Mouse (Mus musculus): ENCODE results near the gene Ier5l. TPM values are rescaled to one million over a fixed set of nuclear protein-coding genes. Genes with fewer than 3 reads are reported as not detected.

Ier5l gene
- 0.61 and 0.75 TPM in 2 replicates for polyA plus RNA-seq (2015; fragmentation: Nextera tagmentation; extraction: Ambion mirVana)

DNA sequence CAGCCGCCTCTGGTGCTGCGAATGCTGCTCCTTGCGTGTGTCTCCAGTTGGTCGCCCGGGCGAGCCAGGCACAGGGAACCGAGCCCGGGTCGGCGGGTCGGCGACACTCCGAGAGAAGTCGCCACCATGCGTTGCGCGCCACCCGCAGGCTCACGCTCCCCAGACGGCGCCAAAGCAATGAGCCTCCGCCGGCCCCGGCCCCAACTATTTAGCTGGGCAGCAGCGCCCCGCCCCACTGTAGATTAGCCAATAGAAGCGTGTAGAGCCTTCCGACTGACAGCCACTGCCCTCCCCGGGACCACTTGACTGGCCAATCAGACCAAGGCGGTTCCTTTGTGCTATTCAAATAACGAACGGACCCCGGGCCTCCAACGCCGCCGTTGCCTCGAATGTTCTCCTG lies at the start of gene Ier5l:
Ier5l (minus strand) TSS at position 181 of the 400 bp plus-strand sequence.
- H3K36me3 ChIP-seq (ENCODE audit: control insufficient read depth, insufficient read depth, low read length), result no peaks in the 10 kb centered on the region
- H3K9ac ChIP-seq (ENCODE audit: low read depth, low read length), result peak within 1 kb of the TSS; percentile 95
- H3K27ac ChIP-seq (ENCODE audit: low read length), result peak within 1 kb of the TSS; percentile 98
- no peaks in the 10 kb centered on the region for H3K27me3 ChIP-seq (replicated peaks; ENCODE audit: control insufficient read depth, insufficient read depth, low read length)
- H3K4me3 ChIP-seq (ENCODE audit: low read length), result peak within 1 kb of the TSS; percentile 88
- H3K4me1 ChIP-seq (ENCODE audit: control insufficient read depth, insufficient read depth, low read length), result peaks cover 9% of the 10 kb centered on the region; the same call in 1 of the 2 replicates
- H3K4me2 ChIP-seq (ENCODE audit: low read depth, low read length), result peak within 1 kb of the TSS; percentile 100
- 0% methylated on average over 37 of the region's 37 CpGs for WGBS
- ATAC-seq, result peak; percentile 90
- no peaks in the 10 kb centered on the region for H3K9me3 ChIP-seq (ENCODE audit: control insufficient read depth, low read length)

DNA sequence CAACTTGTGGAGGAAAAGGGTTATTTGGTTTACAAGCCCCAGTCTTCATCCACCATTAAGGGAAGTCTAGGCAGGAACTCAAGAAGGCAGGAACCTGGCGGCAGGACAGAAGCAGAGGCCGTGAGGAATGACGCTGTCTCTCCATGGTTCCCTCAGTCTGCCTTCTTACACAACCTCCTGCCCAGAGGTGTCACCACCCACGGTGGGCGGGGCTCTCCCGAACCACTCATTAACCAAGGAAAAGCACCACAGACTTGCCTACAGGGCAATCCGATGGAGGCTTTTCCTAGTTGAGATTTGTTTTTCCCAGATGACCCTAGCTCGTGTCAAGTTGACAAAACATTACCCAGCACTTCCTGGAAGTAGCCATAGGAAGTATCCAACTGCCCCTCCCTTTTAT lies 49.7 kb upstream of the Ier5l start:
- peak; percentile 67; the same call in 1 of the 2 replicates for ATAC-seq

DNA sequence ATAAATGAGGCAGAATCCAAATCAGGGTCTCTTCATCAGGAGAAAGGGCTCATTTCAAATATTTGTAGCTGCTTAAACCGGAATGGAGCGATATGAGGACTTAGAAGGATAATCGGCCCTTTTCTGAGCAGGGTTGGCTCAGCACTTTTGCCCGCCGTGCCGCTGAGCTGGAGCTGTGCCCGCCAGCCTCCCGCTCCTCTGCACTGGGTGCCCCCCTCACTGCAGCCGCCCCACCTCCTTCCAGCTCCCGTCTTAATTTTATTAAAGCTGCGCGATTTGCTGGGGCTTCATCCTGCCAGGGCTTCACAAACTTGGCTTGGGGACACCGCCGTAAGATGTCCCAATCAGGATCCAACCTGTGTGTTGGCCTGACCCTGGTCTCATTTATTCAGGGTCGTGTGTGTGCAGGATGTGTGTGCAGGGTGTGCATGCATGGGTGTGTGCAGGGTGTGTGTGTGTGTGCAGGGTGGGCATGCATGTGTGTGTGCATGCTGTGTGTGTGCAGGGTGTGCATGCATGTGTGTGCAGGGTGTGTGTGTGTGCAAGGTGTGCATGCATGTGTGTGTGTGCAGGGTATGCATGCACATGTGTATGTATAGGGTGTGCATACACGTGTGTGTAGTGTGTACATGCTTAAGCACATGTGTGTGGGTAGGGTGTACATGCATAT lies 36.8 kb upstream of the Ier5l start:
- H3K27me3 ChIP-seq (replicated peaks; ENCODE audit: control insufficient read depth, insufficient read depth, low read length), result no peaks in the 10 kb centered on the region; the same call in 1 of the 2 replicates
- H3K27ac ChIP-seq (ENCODE audit: low read length), result no peak overlapping the region
- 64% methylated on average over 16 of the region's 16 CpGs for WGBS
- H3K4me1 ChIP-seq (ENCODE audit: control insufficient read depth, insufficient read depth, low read length), result peaks cover 4% of the 10 kb centered on the region; the same call in 1 of the 2 replicates
- ATAC-seq, result no peak
- H3K9ac ChIP-seq (ENCODE audit: low read depth, low read length), result no peak overlapping the region
- H3K4me3 ChIP-seq (ENCODE audit: low read length), result no peak overlapping the region
- no peak overlapping the region for H3K4me2 ChIP-seq (ENCODE audit: low read depth, low read length)
- peaks cover 2% of the 10 kb centered on the region; the same call in 1 of the 2 replicates for H3K9me3 ChIP-seq (ENCODE audit: control insufficient read depth, low read length)
- no peaks in the 10 kb centered on the region for H3K36me3 ChIP-seq (ENCODE audit: control insufficient read depth, insufficient read depth, low read length)

More for the DNA sequence above, 49.7 kb upstream of the Ier5l start:
- WGBS, result 61% methylated on average over 8 of the region's 8 CpGs
- Histone ChIP-seq H3K27me3 (replicated peaks; ENCODE audit: control insufficient read depth, insufficient read depth, low read length) (no peaks in the 10 kb centered on the region), H3K4me3 (ENCODE audit: low read length) (no peak overlapping the region), H3K36me3 (ENCODE audit: control insufficient read depth, insufficient read depth, low read length) (no peaks in the 10 kb centered on the region), H3K9ac (ENCODE audit: low read depth, low read length) (no peak overlapping the region), H3K4me1 (ENCODE audit: control insufficient read depth, insufficient read depth, low read length) (no peaks in the 10 kb centered on the region), H3K9me3 (ENCODE audit: control insufficient read depth, low read length) (no peaks in the 10 kb centered on the region), H3K4me2 (ENCODE audit: low read depth, low read length) (no peak overlapping the region), H3K27ac (ENCODE audit: low read length) (no peak overlapping the region)

DNA sequence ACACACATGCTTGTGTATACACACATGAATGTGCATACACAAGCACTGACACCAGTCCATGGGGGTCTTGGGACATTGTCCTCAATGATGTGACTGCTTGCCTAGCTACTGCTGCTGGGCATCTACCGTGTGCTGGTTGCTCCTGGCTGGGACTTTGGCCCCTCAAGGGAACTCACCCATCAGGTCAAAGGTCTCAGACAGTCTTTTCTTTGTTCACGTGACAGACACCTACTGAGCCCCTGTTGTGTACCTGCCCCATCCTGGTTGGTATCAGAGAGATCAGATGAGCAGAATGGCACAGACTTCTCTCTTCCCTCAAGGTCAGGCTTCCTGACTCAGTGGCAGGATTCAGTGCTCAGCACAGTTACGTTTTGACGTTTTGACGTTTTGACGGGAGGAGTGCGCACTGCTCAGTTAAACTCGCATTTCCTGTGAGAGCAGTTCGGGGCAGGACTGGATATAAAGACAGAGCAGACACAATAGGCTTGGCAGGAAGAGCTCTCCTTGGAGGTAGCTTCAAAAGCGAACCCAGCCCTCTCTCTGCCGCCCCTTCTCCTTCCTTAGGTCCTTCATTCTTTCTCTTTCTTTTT lies 33.2 kb upstream of the Ier5l start:
- H3K4me2 ChIP-seq (ENCODE audit: low read depth, low read length), result no peak overlapping the region
- H3K4me3 ChIP-seq (ENCODE audit: low read length), result no peak overlapping the region
- peaks cover 2% of the 10 kb centered on the region; the same call in 1 of the 2 replicates for H3K9me3 ChIP-seq (ENCODE audit: control insufficient read depth, low read length)
- H3K27me3 ChIP-seq (replicated peaks; ENCODE audit: control insufficient read depth, insufficient read depth, low read length), result no peaks in the 10 kb centered on the region; the same call in 1 of the 2 replicates
- WGBS, result 49% methylated on average over 11 of the region's 11 CpGs
- H3K4me1 ChIP-seq (ENCODE audit: control insufficient read depth, insufficient read depth, low read length), result peaks cover 10% of the 10 kb centered on the region; the same call in 1 of the 2 replicates
- no peak overlapping the region for H3K9ac ChIP-seq (ENCODE audit: low read depth, low read length)
- peak; percentile 14; the same call in 1 of the 2 replicates for ATAC-seq
- no peak overlapping the region for H3K27ac ChIP-seq (ENCODE audit: low read length)
- H3K36me3 ChIP-seq (ENCODE audit: control insufficient read depth, insufficient read depth, low read length), result no peaks in the 10 kb centered on the region

DNA sequence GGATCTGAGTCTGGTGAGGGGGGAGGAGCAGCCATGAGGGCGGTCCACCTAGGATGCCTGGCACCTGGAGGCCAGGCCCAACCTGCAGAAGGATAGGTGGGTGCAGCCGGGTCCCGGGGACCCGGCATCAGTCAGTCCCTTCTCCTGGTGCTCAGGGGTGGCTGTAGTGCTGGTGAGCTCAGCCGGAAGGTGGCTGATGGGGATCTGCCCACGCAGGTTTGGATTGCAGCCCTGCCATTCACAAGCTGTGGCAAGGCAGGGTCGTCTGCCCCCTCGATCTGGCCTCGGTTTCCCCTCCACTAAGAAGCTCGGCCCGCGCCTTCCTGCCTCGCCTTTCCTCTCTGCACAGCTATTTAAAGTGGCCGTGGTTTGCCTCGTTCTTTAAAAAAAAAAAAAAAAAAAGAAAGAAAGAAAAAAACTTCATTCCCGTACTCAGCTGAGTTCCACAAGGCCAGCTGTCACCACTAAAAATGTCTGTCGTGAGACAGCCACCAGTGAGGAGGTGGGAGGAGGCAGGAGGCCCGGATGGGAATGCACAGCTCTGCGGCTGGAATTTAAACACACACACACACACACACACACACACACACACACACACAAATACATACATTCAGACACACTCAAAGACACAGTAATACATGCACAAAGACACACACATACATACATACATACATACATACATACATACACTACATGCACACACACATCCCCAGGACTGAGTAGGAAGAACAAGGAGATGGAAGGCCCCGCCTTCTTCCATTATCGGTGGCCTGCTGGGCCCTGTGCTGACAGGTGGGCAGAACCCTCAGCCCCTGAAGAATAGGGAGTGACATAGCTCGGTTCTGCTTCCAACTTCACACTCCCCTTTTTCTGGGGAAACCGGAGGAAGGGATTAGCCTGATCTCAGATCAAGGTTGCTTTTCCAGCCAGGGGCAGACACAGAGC lies 29.9 kb upstream of the Ier5l start:
- Histone ChIP-seq H3K4me1 (ENCODE audit: control insufficient read depth, insufficient read depth, low read length) (peaks cover 10% of the 10 kb centered on the region; the same call in 1 of the 2 replicates), H3K9me3 (ENCODE audit: control insufficient read depth, low read length) (peaks cover 2% of the 10 kb centered on the region; the same call in 1 of the 2 replicates), H3K4me3 (ENCODE audit: low read length) (no peak overlapping the region), H3K27me3 (replicated peaks; ENCODE audit: control insufficient read depth, insufficient read depth, low read length) (no peaks in the 10 kb centered on the region; the same call in 1 of the 2 replicates), H3K36me3 (ENCODE audit: control insufficient read depth, insufficient read depth, low read length) (no peaks in the 10 kb centered on the region), H3K9ac (ENCODE audit: low read depth, low read length) (peak overlapping the region; percentile 48; the same call in 1 of the 2 replicates), H3K4me2 (ENCODE audit: low read depth, low read length) (no peak overlapping the region), H3K27ac (ENCODE audit: low read length) (no peak overlapping the region)
- 43% methylated on average over 23 of the region's 23 CpGs for WGBS
- ATAC-seq, result no peak

DNA sequence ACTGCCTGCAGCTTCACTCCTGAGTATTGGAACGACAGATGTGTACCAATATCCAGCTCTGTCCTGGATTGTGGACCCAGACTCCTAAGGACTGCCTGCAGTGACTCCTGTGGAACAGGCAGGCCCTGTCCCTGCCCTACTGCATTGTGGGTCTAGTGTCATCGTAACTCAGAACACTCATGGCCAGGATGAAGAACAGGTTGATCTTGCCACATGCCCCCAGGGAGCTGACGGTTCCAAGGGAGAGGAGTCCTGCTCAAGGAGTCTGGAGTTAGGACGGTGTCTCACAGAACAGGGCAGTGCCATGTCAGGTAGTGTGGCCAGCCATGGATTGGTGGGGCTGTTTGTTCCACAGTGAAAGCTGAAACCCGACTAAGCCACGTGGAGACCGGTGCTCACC lies 27.7 kb upstream of the Ier5l start:
- peaks cover 2% of the 10 kb centered on the region; the same call in 1 of the 2 replicates for H3K9me3 ChIP-seq (ENCODE audit: control insufficient read depth, low read length)
- no peak overlapping the region for H3K4me3 ChIP-seq (ENCODE audit: low read length)
- no peaks in the 10 kb centered on the region for H3K27me3 ChIP-seq (replicated peaks; ENCODE audit: control insufficient read depth, insufficient read depth, low read length)
- no peak overlapping the region for H3K27ac ChIP-seq (ENCODE audit: low read length)
- 77% methylated on average over 7 of the region's 7 CpGs for WGBS
- no peak overlapping the region for H3K4me2 ChIP-seq (ENCODE audit: low read depth, low read length)
- no peak overlapping the region for H3K9ac ChIP-seq (ENCODE audit: low read depth, low read length)
- no peaks in the 10 kb centered on the region for H3K36me3 ChIP-seq (ENCODE audit: control insufficient read depth, insufficient read depth, low read length)
- no peak for ATAC-seq
- 0 out of 2 replicates have a peak, but pooled peaks cover 6% of the 10 kb centered on the region for H3K4me1 ChIP-seq (ENCODE audit: control insufficient read depth, insufficient read depth, low read length)

DNA sequence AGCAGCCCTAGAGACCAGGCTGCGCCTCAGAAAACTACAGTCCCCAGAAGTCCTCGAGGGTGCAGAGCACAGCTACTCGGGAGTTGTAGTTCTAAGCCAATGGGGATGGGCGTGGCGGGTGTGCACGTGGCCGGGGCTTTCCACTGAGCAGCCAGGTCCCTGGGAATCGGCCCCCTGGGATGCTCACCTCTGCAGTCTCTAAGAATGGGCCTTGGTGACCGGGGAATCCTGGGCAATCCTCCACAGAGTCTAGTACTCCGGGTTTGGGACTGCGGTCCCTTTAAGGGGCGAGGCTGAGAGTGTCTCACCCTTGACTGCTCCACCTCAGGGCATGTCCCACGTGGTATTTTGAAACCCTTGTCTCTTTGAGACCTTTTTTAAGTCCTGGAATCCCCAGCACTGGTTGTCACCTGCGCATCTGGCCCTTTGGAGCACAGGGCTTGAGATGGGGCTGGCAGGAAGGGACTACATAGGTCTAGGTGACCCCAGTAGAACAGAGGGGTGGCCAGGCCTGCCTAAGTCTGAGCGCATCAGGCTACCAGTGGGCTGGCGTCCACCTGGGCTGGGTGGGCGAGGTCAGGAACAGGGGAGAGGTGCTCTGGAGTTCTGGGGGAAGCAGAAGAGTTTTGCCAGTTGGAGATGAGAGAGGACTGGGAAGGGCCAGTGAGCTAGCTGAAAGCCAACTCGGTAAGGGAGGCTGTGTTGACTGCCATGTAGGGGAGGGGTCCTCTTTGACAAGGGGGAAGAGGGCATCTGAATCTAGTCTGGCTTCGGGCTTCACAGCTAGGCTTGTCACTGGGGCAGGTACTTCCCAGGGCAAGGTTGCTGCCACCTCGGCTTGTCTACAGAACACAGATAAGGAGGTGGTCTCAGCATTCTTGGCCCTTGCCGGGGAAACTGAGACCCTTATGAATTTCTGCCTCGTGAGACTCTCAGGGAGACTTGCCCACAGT lies 22.2 kb upstream of the Ier5l start:
- H3K4me2 ChIP-seq (ENCODE audit: low read depth, low read length), result peak overlapping the region; percentile 63
- H3K27ac ChIP-seq (ENCODE audit: low read length), result no peak overlapping the region
- peaks cover 6% of the 10 kb centered on the region for H3K4me1 ChIP-seq (ENCODE audit: control insufficient read depth, insufficient read depth, low read length)
- no peaks in the 10 kb centered on the region for H3K9me3 ChIP-seq (ENCODE audit: control insufficient read depth, low read length)
- WGBS, result 27% methylated on average over 22 of the region's 22 CpGs
- no peaks in the 10 kb centered on the region for H3K36me3 ChIP-seq (ENCODE audit: control insufficient read depth, insufficient read depth, low read length)
- H3K27me3 ChIP-seq (replicated peaks; ENCODE audit: control insufficient read depth, insufficient read depth, low read length), result no peaks in the 10 kb centered on the region
- ATAC-seq, result peak; percentile 97
- peak overlapping the region; percentile 46 for H3K9ac ChIP-seq (ENCODE audit: low read depth, low read length)
- peak overlapping the region; percentile 39 for H3K4me3 ChIP-seq (ENCODE audit: low read length)
